Mouse (Mus musculus) spleen, postnatal 14 days (tissue): ENCODE measurements around the gene Shc3.

Source experiments
- DNase-seq, 2 experiments: peaks; one replicate each; pipeline ENCODE4 v3.0.0; 2021 to 2022; ENCODE audit warnings: low spot score in 2 of 2

Shc3 gene

GRCm38 (mm10) chr13:51381498-51381897 is 187.7 kb downstream of the Shc3 start:
- DNase-seq = no peak
